Mouse (Mus musculus) ES-E14 (cell line): ENCODE measurements around the gene Meltf.

Experiments
- CHD2 ChIP-seq: IDR thresholded peaks from 2 replicates; pipeline ENCODE4 v1.6.1; 2014; ENCODE audit warnings: mild to moderate bottlenecking, low read depth, low read length, inconsistent platforms
- HCFC1 ChIP-seq: IDR thresholded peaks from 2 replicates; pipeline ENCODE4 v1.6.1; 2012; ENCODE audit warnings: low read length, inconsistent platforms, borderline replicate concordance; ENCODE audit not compliant: insufficient read depth
- MAFK ChIP-seq: IDR thresholded peaks from 2 replicates; pipeline ENCODE4 v1.6.1; 2014; ENCODE audit warnings: mild to moderate bottlenecking, low read depth, low read length, inconsistent platforms; ENCODE audit not compliant: insufficient read depth
- ZC3H11A ChIP-seq: IDR thresholded peaks from 2 replicates; pipeline ENCODE4 v1.6.1; 2012; ENCODE audit warnings: low read depth, mild to moderate bottlenecking, inconsistent platforms, low read length, borderline replicate concordance

DNA sequence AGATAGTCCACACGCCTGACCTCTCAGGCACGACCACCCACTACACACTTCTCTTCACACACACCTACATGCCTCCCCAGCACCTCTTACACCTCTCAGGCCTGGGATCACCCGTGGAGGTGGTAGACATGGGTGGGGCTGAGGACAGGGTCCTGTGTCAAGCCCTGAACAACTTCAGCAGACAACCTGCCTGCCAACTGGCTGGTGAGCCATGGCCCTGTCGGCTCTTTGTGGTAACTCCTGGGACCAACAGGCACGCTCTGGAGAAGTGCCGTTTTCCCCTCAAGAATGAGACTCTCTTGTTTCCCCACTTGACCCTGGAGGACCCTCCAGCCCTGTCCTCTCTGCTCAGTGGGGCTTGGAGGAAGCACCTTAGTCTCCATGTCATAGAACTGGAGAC is 66.8 kb downstream of the Meltf start:
- TF ChIP-seq HCFC1, result no peak
- no peak for TF ChIP-seq ZC3H11A
- no peak for TF ChIP-seq CHD2
- no peak for TF ChIP-seq MAFK
